Mouse (Mus musculus): ENCODE results near the gene Pou3f4.

DNA sequence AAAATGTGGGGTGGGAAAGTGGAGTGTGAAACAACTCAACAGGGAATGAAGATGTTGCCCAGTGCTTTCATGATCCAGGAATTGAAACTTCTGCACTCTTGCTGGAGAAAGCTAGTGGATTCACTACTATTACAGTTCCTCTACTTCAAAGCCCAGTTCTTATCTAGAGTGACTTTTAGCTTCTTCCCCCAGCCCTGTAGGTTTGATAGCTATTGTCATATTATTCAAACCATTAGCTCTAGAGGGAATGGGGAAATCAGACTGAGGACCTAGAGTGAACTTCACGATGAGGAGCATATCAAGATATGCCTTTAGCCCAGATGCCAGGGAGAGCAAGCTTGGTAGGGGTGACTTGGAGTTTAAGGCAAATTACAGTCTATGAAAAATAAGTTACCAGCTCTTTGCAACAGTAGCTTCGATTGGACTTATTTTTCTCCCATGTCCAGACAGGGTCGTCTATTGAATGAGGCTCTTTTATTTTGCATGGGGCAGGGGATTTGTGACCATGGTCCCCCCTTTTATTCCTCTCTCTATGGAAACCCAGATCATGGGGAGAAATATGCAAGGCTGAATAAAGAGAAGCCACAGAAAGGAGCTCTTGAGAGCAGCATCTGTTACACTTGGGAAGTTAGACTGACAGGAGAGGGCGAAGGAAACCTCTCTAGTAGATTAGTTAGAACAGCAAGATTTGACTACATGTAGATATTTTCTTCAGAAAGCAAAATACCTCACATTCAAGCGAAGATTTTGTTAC is 3.1 kb upstream of the Pou3f4 start:
- TF ChIP-seq CTCF (IDR thresholded peaks at IDR 0.05; ENCODE audit: low read depth) (no peak), EP300 (optimal IDR thresholded peaks at IDR 0.05) (no peak)
